10 mouse cellular contexts compared by ENCODE assay signal in the genomic region with DNA sequence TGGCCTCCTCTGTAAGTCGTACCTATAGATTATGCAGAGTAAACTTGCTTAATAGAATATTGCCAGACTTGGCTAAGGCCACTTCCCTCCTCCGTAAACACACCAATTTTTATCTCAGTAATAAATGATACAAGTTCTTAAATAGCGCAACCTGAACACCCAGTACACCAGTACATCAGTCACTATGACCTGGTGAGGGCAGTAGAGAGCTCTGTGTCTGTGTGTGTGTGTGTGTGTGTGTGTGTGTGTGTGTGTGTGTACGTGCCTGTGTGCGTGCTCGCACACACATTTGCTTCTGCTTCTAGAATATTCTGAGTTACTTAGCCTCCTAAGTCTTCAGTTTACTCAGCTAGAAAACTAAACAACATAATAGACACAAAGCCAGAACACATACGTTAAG. TPM values are rescaled to one million over a fixed set of nuclear protein-coding genes. Genes with fewer than 3 reads are reported as not detected.
DNase-seq lines count a peak whose midpoint lies in the region; ATAC-seq and TF ChIP-seq lines count a peak whose summit lies in the region.
"Had no signal": no experiment of that assay in that cellular context is flagged by ENCODE, and none has a peak within 500 bp of the region (broad histone marks: within the 10 kb centered on the region; RNA-seq: fewer than 3 reads in every experiment).

No protein-coding gene starts in this region.

- H3K9ac ChIP-seq in hindbrain, embryonic 11.5 days (ENCODE audit: low read depth, low read length): no peak overlapping the region
- H3K9ac ChIP-seq in hindbrain, embryonic 13.5 days: no peak overlapping the region
- H3K9ac ChIP-seq in midbrain, postnatal 0 days (replicated peaks; ENCODE audit: low read length, poor library complexity, severe bottlenecking): no peak overlapping the region
- H3K9ac ChIP-seq in midbrain, embryonic 13.5 days (replicated peaks): no peak overlapping the region
- H3K9ac ChIP-seq: hindbrain, embryonic 15.5 days had no signal

- no peaks in the 10 kb centered on the region for H3K4me1 ChIP-seq in hindbrain, embryonic 11.5 days (replicated peaks; ENCODE audit: control insufficient read depth, insufficient read depth, low read length)
- no peaks in the 10 kb centered on the region for H3K4me1 ChIP-seq in hindbrain, embryonic 13.5 days (replicated peaks)
- H3K4me1 ChIP-seq in midbrain, postnatal 0 days (ENCODE audit: insufficient read depth, low read length): no peaks in the 10 kb centered on the region
- no peaks in the 10 kb centered on the region for H3K4me1 ChIP-seq in midbrain, embryonic 13.5 days (replicated peaks)
- H3K4me1 ChIP-seq: hindbrain, embryonic 15.5 days had no signal

- no peak overlapping the region for H3K4me3 ChIP-seq in hindbrain, embryonic 11.5 days (ENCODE audit: low read depth, low read length)
- H3K4me3 ChIP-seq in hindbrain, embryonic 13.5 days: no peak overlapping the region
- no peak overlapping the region for H3K4me3 ChIP-seq in midbrain, postnatal 0 days (ENCODE audit: low read depth, low read length)
- no peak overlapping the region for H3K4me3 ChIP-seq in midbrain, embryonic 13.5 days (replicated peaks)
- H3K4me3 ChIP-seq: hindbrain, embryonic 15.5 days had no signal

- H3K27ac ChIP-seq in hindbrain, embryonic 11.5 days (ENCODE audit: low read depth, low read length): no peak overlapping the region
- no peak overlapping the region for H3K27ac ChIP-seq in hindbrain, embryonic 13.5 days
- H3K27ac ChIP-seq in midbrain, postnatal 0 days (ENCODE audit: low read depth, low read length): no peak overlapping the region
- H3K27ac ChIP-seq in midbrain, embryonic 13.5 days: no peak overlapping the region
- H3K27ac ChIP-seq: hindbrain, embryonic 15.5 days had no signal

- peak; percentile 55 for TF ChIP-seq CTCF in midbrain, postnatal 0 days (IDR thresholded peaks at IDR 0.05)

- 99% methylated on average over 7 of the region's 7 CpGs for WGBS in hindbrain, embryonic 11.5 days
- WGBS in hindbrain, embryonic 13.5 days: 95% methylated on average over 7 of the region's 7 CpGs
- WGBS in midbrain, postnatal 0 days: 87% methylated on average over 7 of the region's 7 CpGs
- 90% methylated on average over 7 of the region's 7 CpGs for WGBS in midbrain, embryonic 13.5 days

- H3K36me3 ChIP-seq in hindbrain, embryonic 11.5 days (ENCODE audit: control insufficient read depth, insufficient read depth, low read length): no peaks in the 10 kb centered on the region
- H3K36me3 ChIP-seq in hindbrain, embryonic 13.5 days: peaks cover 24% of the 10 kb centered on the region
- H3K36me3 ChIP-seq in midbrain, postnatal 0 days (ENCODE audit: insufficient read depth, low read length): peaks cover 16% of the 10 kb centered on the region
- peaks cover 16% of the 10 kb centered on the region for H3K36me3 ChIP-seq in midbrain, embryonic 13.5 days

- no peaks in the 10 kb centered on the region for H3K9me3 ChIP-seq in hindbrain, embryonic 11.5 days (ENCODE audit: control insufficient read depth, low read length)
- no peaks in the 10 kb centered on the region for H3K9me3 ChIP-seq in hindbrain, embryonic 13.5 days
- no peaks in the 10 kb centered on the region for H3K9me3 ChIP-seq in midbrain, postnatal 0 days (ENCODE audit: low read length)
- H3K9me3 ChIP-seq in midbrain, embryonic 13.5 days: no peaks in the 10 kb centered on the region
- H3K9me3 ChIP-seq: hindbrain, embryonic 15.5 days had no signal

- no peaks in the 10 kb centered on the region for H3K27me3 ChIP-seq in hindbrain, embryonic 11.5 days (ENCODE audit: control insufficient read depth, insufficient read depth, low read length)
- no peaks in the 10 kb centered on the region for H3K27me3 ChIP-seq in hindbrain, embryonic 13.5 days
- H3K27me3 ChIP-seq in midbrain, postnatal 0 days (ENCODE audit: insufficient read depth, low read length): no peaks in the 10 kb centered on the region
- H3K27me3 ChIP-seq in midbrain, embryonic 13.5 days: no peaks in the 10 kb centered on the region
- H3K27me3 ChIP-seq: hindbrain, embryonic 15.5 days had no signal

- no peak overlapping the region for H3K4me2 ChIP-seq in hindbrain, embryonic 11.5 days (replicated peaks; ENCODE audit: low read depth, low read length)
- H3K4me2 ChIP-seq in hindbrain, embryonic 13.5 days: no peak overlapping the region
- H3K4me2 ChIP-seq in midbrain, postnatal 0 days (ENCODE audit: low read depth, low read length, poor library complexity, severe bottlenecking): no peak overlapping the region
- H3K4me2 ChIP-seq in midbrain, embryonic 13.5 days (replicated peaks): no peak overlapping the region
- H3K4me2 ChIP-seq: heart, embryonic 11.5 days; hindbrain, embryonic 15.5 days had no signal

- DNase-seq in hindbrain, embryonic 11.5 days (ENCODE audit: low spot score): peak; percentile 7
- peak; percentile 26 for DNase-seq in midbrain, postnatal 0 days (ENCODE audit: low spot score)
- DNase-seq in R1 (ENCODE audit: low read depth, low spot score): peak; percentile 64
- DNase-seq in retina, postnatal 1 day: peak; percentile 20
- no peak for DNase-seq in cerebellum, postnatal 25 days
- DNase-seq in layer of hippocampus, adult 9-10 months (ENCODE audit: low spot score): no peak

- no peak for ATAC-seq in hindbrain, embryonic 11.5 days (ENCODE audit: low FRiP score)
- ATAC-seq in hindbrain, embryonic 13.5 days (ENCODE audit: low FRiP score): no peak
- ATAC-seq in midbrain, postnatal 0 days (ENCODE audit: low FRiP score): no peak
- no peak for ATAC-seq in midbrain, embryonic 13.5 days

RNA-seq across cellular contexts. Expression of gene Agk, which starts 28.4 kb away (rescaled TPM):
- 43.2 and 43.4 TPM in 2 replicates for polyA plus RNA-seq in hindbrain, embryonic 11.5 days (2014; fragmentation: Nextera tagmentation; extraction: Ambion mirVana)
- 40.4 and 41.8 TPM in 2 replicates for polyA plus RNA-seq in hindbrain, embryonic 13.5 days (2015; fragmentation: Nextera tagmentation; extraction: Ambion mirVana)
- 57.3 and 72.3 TPM in 2 replicates for total RNA-seq in midbrain, postnatal 0 days (2014; rRNA removed)
- 63.7 and 64.2 TPM in 2 replicates for polyA plus RNA-seq in midbrain, postnatal 0 days (2015; fragmentation: Nextera tagmentation; extraction: Ambion mirVana)
- 36.5 and 40.5 TPM in 2 replicates for polyA plus RNA-seq in midbrain, embryonic 13.5 days (2015; fragmentation: Nextera tagmentation; extraction: Ambion mirVana)

Comparison
In these comparisons a context has a peak if more than half of its experiments do, and no peak if none do; other contexts are left out.
1. DNase-seq: peak in hindbrain, embryonic 11.5 days (single experiment), midbrain, postnatal 0 days (single experiment), R1 (single experiment) and retina, postnatal 1 day (single experiment); none in cerebellum, postnatal 25 days (0 of 2) and layer of hippocampus, adult 9-10 months (single experiment).